Mouse (Mus musculus) hindbrain, embryonic 14.5 days (tissue): ENCODE data around the gene Ccdc158. TPM values are rescaled to one million over a fixed set of nuclear protein-coding genes. Genes with fewer than 3 reads are reported as not detected.

Experiments used
- ATAC-seq: fragments of 200-750 bp; cut with Nextera tagmentation; 2 replicates; pipeline ENCODE4 v1.8.0; 2017; ENCODE audit warnings: moderate number of reproducible peaks, mild to moderate bottlenecking, moderate TSS enrichment, moderate library complexity; ENCODE audit not compliant: low FRiP score
- DNase-seq: peaks from one replicate; pipeline ENCODE4 v3.0.0-alpha.2; 2015; ENCODE audit warnings: low spot score
- H3K27ac ChIP-seq: fragments of 300-500 bp; sonication (generic); 2 replicates; pipeline ENCODE4 v1.5.1; 2014; ENCODE audit warnings: mild to moderate bottlenecking, moderate library complexity
- H3K27me3 ChIP-seq: fragments of 300-500 bp; sonication (generic); 2 replicates; pipeline ENCODE4 v1.6.1; 2014; ENCODE audit warnings: mild to moderate bottlenecking, low read length, mixed read lengths; ENCODE audit not compliant: control insufficient read depth, insufficient read depth
- H3K36me3 ChIP-seq: fragments of 300-500 bp; sonication (generic); replicated peaks from 2 replicates; pipeline ENCODE4 v1.6.1; 2014; ENCODE audit not compliant: control insufficient read depth, insufficient read depth
- H3K4me1 ChIP-seq: fragments of 300-500 bp; sonication (generic); replicated peaks from 2 replicates; pipeline ENCODE4 v1.6.1; 2014; ENCODE audit warnings: antibody characterized with exemption, low read length, mixed read lengths; ENCODE audit not compliant: control insufficient read depth, insufficient read depth
- H3K4me2 ChIP-seq: fragments of 300-500 bp; sonication (generic); replicated peaks from 2 replicates; pipeline ENCODE4 v1.6.1; 2014; ENCODE audit warnings: mild to moderate bottlenecking, moderate library complexity
- H3K4me3 ChIP-seq: fragments of 300-500 bp; sonication (generic); replicated peaks from 2 replicates; pipeline ENCODE4 v1.5.1; 2014; ENCODE audit warnings: mild to moderate bottlenecking, low read length
- H3K9ac ChIP-seq: fragments of 300-500 bp; sonication (generic); 2 replicates; pipeline ENCODE4 v1.6.1; 2014
- H3K9me3 ChIP-seq: fragments of 300-500 bp; sonication (generic); 2 replicates; pipeline ENCODE4 v1.6.1; 2016; ENCODE audit warnings: low read length; ENCODE audit not compliant: control insufficient read depth
- WGBS: fragments of 180-500 bp; shearing (Covaris S2); extraction: QIAGEN DNeasy Blood & Tissue Kit; methylation state at CpG from one replicate; pipeline ENCODE4 v1.1.7; 2014; 5-methylcytosine and 5-hydroxymethylcytosine counted together
- polyA plus RNA-seq: library from polyadenylated mRNA; unstranded; fragments of >200 nt; fragmentation: Nextera tagmentation; extraction: Ambion mirVana; gene quantifications from 2 replicates; pipeline ENCODE4 v1.2.1, GENCODE M21; 2014

Gene Ccdc158
- polyA plus RNA-seq: 0.78 and 1.0 TPM in 2 replicates

GRCm38 (mm10) chr5:92674859-92675573 lies at the start of gene Ccdc158:
TSS of gene Ccdc158 (minus strand) at chr5:92675271.
- Histone ChIP-seq H3K9ac (peak within 1 kb of the TSS; percentile 6; the same call in 1 of the 2 replicates), H3K27ac (no peak within 1 kb of the TSS), H3K27me3 (no peaks in the 10 kb centered on the region), H3K9me3 (no peaks in the 10 kb centered on the region), H3K4me1 (no peaks in the 10 kb centered on the region; the same call in 1 of the 2 replicates), H3K4me3 (peak within 1 kb of the TSS; percentile 38), H3K4me2 (peak within 1 kb of the TSS; percentile 57), H3K36me3 (no peaks in the 10 kb centered on the region)
- ATAC-seq (peak; percentile 92), DNase-seq (peak; percentile 85)
- WGBS: 14% methylated on average over 45 of the region's 55 CpGs

- no peak overlapping the region for H3K9ac ChIP-seq
- ATAC-seq (no peak), DNase-seq (no peak)
- H3K9me3 ChIP-seq: no peaks in the 10 kb centered on the region
- no peak overlapping the region for H3K4me2 ChIP-seq
- no peak overlapping the region for H3K4me3 ChIP-seq
- 91% methylated on average over 8 of the region's 8 CpGs for WGBS
- H3K27me3 ChIP-seq: no peaks in the 10 kb centered on the region
- H3K27ac ChIP-seq: no peak overlapping the region
- H3K36me3 ChIP-seq: no peaks in the 10 kb centered on the region
- H3K4me1 ChIP-seq: no peaks in the 10 kb centered on the region
Measured at GRCm38 (mm10) chr5:92721610-92722009, 46.5 kb upstream of the Ccdc158 start.

GRCm38 (mm10) chr5:92718856-92719255 lies 43.8 kb upstream of the Ccdc158 start:
- no peaks in the 10 kb centered on the region for H3K4me1 ChIP-seq
- H3K27ac ChIP-seq: no peak overlapping the region
- H3K36me3 ChIP-seq: no peaks in the 10 kb centered on the region
- H3K27me3 ChIP-seq: no peaks in the 10 kb centered on the region
- H3K4me2 ChIP-seq: no peak overlapping the region
- no peak for DNase-seq
- H3K9me3 ChIP-seq: no peaks in the 10 kb centered on the region
- no peak for ATAC-seq
- H3K9ac ChIP-seq: no peak overlapping the region
- 90% methylated on average over 3 of the region's 3 CpGs for WGBS
- no peak overlapping the region for H3K4me3 ChIP-seq

- H3K4me3 ChIP-seq: no peak overlapping the region
- no peak overlapping the region for H3K9ac ChIP-seq
- H3K27ac ChIP-seq: no peak overlapping the region
- no peaks in the 10 kb centered on the region for H3K4me1 ChIP-seq
- H3K4me2 ChIP-seq: no peak overlapping the region
- ATAC-seq (no peak), DNase-seq (no peak)
- H3K9me3 ChIP-seq: no peaks in the 10 kb centered on the region
- H3K27me3 ChIP-seq: no peaks in the 10 kb centered on the region
- H3K36me3 ChIP-seq: no peaks in the 10 kb centered on the region
- 83% methylated on average over 3 of the region's 3 CpGs for WGBS
Measured at GRCm38 (mm10) chr5:92717666-92718360, 42.7 kb upstream of the Ccdc158 start.

- Histone ChIP-seq H3K36me3 (no peaks in the 10 kb centered on the region), H3K4me1 (no peaks in the 10 kb centered on the region), H3K9ac (no peak overlapping the region), H3K4me3 (no peak overlapping the region), H3K4me2 (no peak overlapping the region), H3K27me3 (no peaks in the 10 kb centered on the region), H3K27ac (no peak overlapping the region), H3K9me3 (no peaks in the 10 kb centered on the region)
- DNase-seq (no peak), ATAC-seq (no peak)
- 74% methylated on average over 2 of the region's 2 CpGs for WGBS
Measured at GRCm38 (mm10) chr5:92715890-92716289, 40.8 kb upstream of the Ccdc158 start.

GRCm38 (mm10) chr5:92715319-92715718 lies 40.2 kb upstream of the Ccdc158 start:
- DNase-seq: no peak
- H3K4me1 ChIP-seq: no peaks in the 10 kb centered on the region
- H3K4me3 ChIP-seq: no peak overlapping the region
- H3K36me3 ChIP-seq: no peaks in the 10 kb centered on the region
- no peaks in the 10 kb centered on the region for H3K9me3 ChIP-seq
- no peaks in the 10 kb centered on the region for H3K27me3 ChIP-seq
- no peak for ATAC-seq
- 29% methylated on average over 11 of the region's 11 CpGs for WGBS
- no peak overlapping the region for H3K27ac ChIP-seq
- no peak overlapping the region for H3K9ac ChIP-seq
- H3K4me2 ChIP-seq: no peak overlapping the region

- 96% methylated on average over 2 of the region's 2 CpGs for WGBS
Measured at GRCm38 (mm10) chr5:92714886-92715285, 39.8 kb upstream of the Ccdc158 start.

DNA sequence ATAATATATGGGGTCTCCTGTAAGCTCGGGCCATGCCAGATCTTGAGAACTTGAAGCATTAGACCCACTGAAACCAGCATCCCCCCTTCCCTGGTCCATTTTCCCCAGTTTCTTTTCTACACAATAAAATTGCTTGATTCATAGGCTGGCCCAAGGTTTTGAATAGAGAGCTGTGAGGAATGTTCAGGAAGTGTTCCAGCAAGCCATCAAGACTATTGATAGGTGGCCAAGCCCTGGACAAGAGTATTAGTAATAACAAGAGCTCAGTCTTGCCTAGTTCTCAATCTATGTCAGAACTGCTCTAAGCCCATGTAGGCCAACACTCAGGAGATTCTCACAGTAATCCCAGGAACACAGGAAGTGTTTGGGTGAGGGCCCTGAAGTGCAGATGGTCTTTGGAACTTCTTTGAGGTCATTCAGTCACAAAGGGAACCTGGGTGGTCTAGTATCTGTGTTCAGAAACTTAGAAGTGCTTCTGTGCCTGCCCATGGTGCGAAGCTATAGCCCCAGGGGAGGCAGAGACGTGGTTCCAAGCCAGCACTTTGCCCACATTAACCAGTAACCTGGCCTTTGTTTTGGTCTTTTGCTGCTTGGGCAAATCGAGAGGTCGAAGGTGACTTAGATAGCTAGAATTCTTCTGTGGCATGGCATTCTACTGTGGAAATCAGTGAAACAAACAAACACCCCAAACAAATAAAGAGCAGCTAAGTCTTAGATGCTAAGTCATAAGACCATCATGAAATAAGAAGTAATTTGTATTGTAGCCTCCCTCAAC lies 37.7 kb upstream of the Ccdc158 start:
- DNase-seq: no peak
- no peak overlapping the region for H3K4me3 ChIP-seq
- no peaks in the 10 kb centered on the region for H3K27me3 ChIP-seq
- peak; percentile 47; the same call in 1 of the 2 replicates for ATAC-seq
- no peaks in the 10 kb centered on the region for H3K9me3 ChIP-seq
- H3K36me3 ChIP-seq: no peaks in the 10 kb centered on the region
- H3K4me2 ChIP-seq: no peak overlapping the region
- H3K27ac ChIP-seq: no peak overlapping the region
- H3K9ac ChIP-seq: no peak overlapping the region
- 70% methylated on average over 5 of the region's 5 CpGs for WGBS
- no peaks in the 10 kb centered on the region for H3K4me1 ChIP-seq

More at GRCm38 (mm10) chr5:92714886-92715285, 39.8 kb upstream of the Ccdc158 start:
- Histone ChIP-seq H3K9me3 (no peaks in the 10 kb centered on the region), H3K27ac (no peak overlapping the region), H3K4me3 (no peak overlapping the region), H3K36me3 (no peaks in the 10 kb centered on the region), H3K4me1 (no peaks in the 10 kb centered on the region), H3K27me3 (no peaks in the 10 kb centered on the region), H3K9ac (no peak overlapping the region), H3K4me2 (no peak overlapping the region)
- ATAC-seq (no peak), DNase-seq (no peak)

DNA sequence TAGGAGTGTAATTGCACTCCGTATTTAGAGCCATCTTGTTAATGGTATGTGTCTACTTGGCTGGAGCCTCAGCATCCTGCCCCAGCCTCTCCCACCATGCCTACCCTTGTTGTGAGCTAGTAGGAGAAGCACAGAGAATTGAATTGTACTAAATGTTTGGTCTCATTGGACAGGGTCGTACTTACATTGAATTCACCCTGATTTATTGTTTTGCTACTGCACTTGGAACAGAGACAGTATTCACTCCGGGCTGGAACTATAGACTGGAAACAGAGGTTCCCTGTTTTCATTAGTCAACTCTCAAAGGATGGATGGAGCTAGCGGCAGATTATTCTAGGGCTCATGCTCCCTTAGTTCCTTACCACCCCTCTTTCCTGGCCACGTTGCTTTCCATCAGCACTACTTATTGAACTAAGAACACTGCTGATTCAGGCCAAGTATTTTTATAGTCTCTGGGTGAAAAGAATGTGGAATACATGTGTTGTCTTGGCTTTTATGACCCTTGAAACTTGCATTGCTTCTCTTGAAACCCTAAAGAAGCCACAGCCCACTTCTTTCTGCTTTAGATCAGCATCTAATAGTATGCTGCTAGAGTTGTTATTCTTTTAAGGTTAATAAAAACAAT lies 36.7 kb upstream of the Ccdc158 start:
- no peak overlapping the region for H3K27ac ChIP-seq
- H3K36me3 ChIP-seq: no peaks in the 10 kb centered on the region
- no peak for DNase-seq

More for the DNA sequence above, 36.7 kb upstream of the Ccdc158 start:
- Histone ChIP-seq H3K27me3 (no peaks in the 10 kb centered on the region), H3K4me2 (no peak overlapping the region), H3K9ac (no peak overlapping the region), H3K9me3 (no peaks in the 10 kb centered on the region), H3K4me3 (no peak overlapping the region), H3K4me1 (no peaks in the 10 kb centered on the region)
- WGBS: 58% methylated on average over 5 of the region's 5 CpGs
- peak; percentile 29; the same call in 1 of the 2 replicates for ATAC-seq
